Mouse (Mus musculus): ENCODE measurements at regions not wholly inside any gene's neighbourhood (a gene's known extent, or its start where the extent isn't known, plus 50 kb on each side); places are given as distances from the start of the nearest gene placed in this dataset.

DNA sequence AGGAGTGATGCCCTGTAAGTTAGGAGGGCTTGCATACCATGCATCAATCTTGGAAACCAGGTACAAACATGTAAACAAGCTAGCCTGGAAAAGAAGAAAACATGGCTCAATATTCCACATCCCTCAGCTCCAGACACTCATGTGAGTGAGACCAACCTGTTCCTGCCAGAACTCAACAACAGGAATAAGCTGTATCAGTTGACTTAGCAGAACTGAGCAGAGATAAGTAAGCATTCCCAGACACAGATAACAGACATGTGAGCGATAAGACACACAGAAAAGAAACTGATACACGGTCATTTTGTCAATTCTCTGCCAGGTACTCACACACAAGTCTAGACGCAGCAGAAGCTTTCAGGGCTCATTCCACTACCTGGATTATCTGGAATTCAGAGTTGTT lies 198.7 kb downstream of the Ibtk start:
- TF ChIP-seq CTCF (conservative IDR thresholded peaks at IDR 0.05; ENCODE audit: low read length) (no peak), POU5F1 (IDR thresholded peaks at IDR 0.05; ENCODE audit: borderline replicate concordance, low read length) (no peak)

All from E14TG2a.4 (cell line).